ENCODE assay signal across 15 mouse cellular contexts in the genomic region with DNA sequence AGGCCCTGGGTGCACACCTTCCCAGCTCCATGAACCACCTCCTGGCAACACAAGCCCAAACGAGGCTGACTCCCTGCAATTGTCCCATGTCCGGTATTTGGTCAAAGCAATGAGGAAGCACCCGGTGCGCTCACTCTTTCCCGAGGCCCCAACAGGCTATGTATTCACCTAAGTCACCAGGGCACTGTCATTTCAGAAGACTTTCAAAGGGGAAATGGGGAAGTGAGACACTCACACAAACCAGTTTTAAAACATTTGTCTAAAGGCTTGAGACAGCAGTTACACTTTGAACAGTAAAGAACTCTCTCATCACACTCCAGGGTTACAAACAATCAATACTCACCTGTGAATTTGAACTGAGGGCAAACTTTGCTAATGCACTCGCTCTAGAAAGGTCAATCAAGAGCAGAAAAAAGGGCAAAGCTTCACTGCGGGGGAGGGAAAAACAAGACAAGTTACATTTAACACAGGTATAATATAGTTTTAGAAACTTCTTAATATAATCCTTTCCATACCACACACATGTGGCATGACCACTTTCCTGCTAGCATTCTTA.
"Had no signal": no experiment of that assay in that cellular context is flagged by ENCODE, and none has a peak within 500 bp of the region (broad histone marks: within the 10 kb centered on the region; RNA-seq: fewer than 3 reads in every experiment).

No protein-coding gene starts in this region.

- DNase-seq: kidney, adult 11 months; kidney, adult 9 months; kidney, postnatal 36 days; layer of hippocampus, adult 9-11 months; layer of hippocampus, postnatal 36 days; lung, adult 18-20 months; midbrain, embryonic 14.5 days; right cerebral cortex, adult 18-20 months; right cerebral cortex, postnatal 25 days; thymus, postnatal 36 days had no signal

- H3K9me3 ChIP-seq: limb, embryonic 10.5 days; midbrain, embryonic 10.5 days; neural tube, embryonic 15.5 days had no signal

- H3K4me3 ChIP-seq: limb, embryonic 10.5 days; midbrain, embryonic 10.5 days; myocyte; neural tube, embryonic 15.5 days had no signal

- H3K27ac ChIP-seq: kidney, postnatal 0 days; limb, embryonic 10.5 days; midbrain, embryonic 10.5 days; neural tube, embryonic 15.5 days had no signal

- H3K4me2 ChIP-seq: neural tube, embryonic 15.5 days had no signal

- H3K9ac ChIP-seq: neural tube, embryonic 15.5 days had no signal

- H3K27me3 ChIP-seq: neural tube, embryonic 15.5 days had no signal
